Mouse (Mus musculus): ENCODE measurements around the gene Arr3. TPM values are rescaled to one million over a fixed set of nuclear protein-coding genes. Genes with fewer than 3 reads are reported as not detected.
A peak's percentile ranks its signal among the peaks of the same experiment; 100 is the strongest.

Gene Arr3
- not detected for total RNA-seq (2021)

GRCm38 (mm10) chrX:100605314-100605713, at the start of gene Arr3:
TSS of gene Arr3 (plus strand) at chrX:100605497.
- intact Hi-C loops (cut with DNase I) = no loop called here
- DNase-seq = no peak

DNA sequence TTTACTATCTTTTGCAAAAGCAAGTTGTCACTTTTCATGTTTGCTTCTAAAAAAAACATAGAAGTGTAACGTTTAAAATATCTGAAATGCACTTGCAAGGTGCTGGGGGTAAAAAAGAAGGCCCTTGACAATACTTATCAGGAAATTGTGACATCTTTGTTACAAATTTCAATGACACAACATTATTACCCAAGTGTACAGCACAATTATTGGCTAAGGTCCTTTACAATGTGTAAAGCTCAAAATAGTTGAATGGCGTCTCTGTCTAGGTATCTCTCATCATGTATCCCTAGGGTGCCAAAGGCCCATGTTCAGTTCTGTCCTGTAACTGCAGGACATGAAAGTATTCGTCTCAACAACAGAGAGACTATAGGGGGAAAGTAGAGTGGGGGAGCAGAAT, 49.3 kb upstream of the Arr3 start:
- intact Hi-C loops (cut with DNase I) = no loop called here
- DNase-seq = no peak

GRCm38 (mm10) chrX:100565696-100566095, 39.6 kb upstream of the Arr3 start:
- intact Hi-C loops (cut with DNase I) = no loop called here
- DNase-seq = no peak

- DNase-seq = no peak
- intact Hi-C loops (cut with DNase I) = no loop called here
These were observed 33.3 kb upstream of the Arr3 start, which contains the start of gene Awat1 for GRCm38 (mm10) chrX:100571951-100572350. TSS of gene Awat1 (plus strand) at chrX:100572251.

- DNase-seq = no peak
- intact Hi-C loops (cut with DNase I) = no loop called here
These were observed 10.5 kb upstream of the Arr3 start, which contains the start of gene P2ry4 for GRCm38 (mm10) chrX:100594791-100595190. TSS of gene P2ry4 (minus strand) at chrX:100594869.

- peak; percentile 31 for DNase-seq
- intact Hi-C loops (cut with DNase I) = no loop called here
These were observed 7.9 kb upstream of the Arr3 start for GRCm38 (mm10) chrX:100597439-100597838.

GRCm38 (mm10) chrX:100599755-100600154, 5.5 kb upstream of the Arr3 start:
- no peak for DNase-seq
- intact Hi-C loops (cut with DNase I) = no loop called here

DNA sequence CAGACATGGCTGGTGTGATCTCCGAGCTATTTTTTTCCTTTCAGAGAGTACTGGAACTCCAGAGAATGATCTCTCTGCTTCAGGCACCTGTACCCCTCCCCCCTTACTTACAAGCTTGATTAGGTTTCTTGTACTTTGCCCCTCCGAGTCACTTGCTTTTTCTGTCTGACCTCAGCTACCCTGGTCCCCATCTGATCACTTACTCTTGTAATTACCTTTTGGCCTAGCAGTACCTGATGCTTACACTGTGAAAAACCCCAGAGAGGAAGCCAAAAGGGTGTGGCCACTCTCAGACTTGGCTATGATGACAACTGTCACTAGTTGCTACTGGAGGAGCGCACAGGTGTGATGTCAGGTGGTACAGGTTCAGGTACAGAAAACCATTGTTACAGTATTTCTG, 13.2 kb downstream of the Arr3 start:
- no peak for DNase-seq
- intact Hi-C loops (cut with DNase I) = no loop called here

GRCm38 (mm10) chrX:100621366-100621765, 16.1 kb downstream of the Arr3 start:
- no peak for DNase-seq
- intact Hi-C loops (cut with DNase I) = no loop called here

- no peak for DNase-seq
- intact Hi-C loops (cut with DNase I) = no loop called here
These were observed 18.9 kb downstream of the Arr3 start for GRCm38 (mm10) chrX:100624242-100624641.

- intact Hi-C loops (cut with DNase I) = no loop called here
These were observed 19.8 kb downstream of the Arr3 start for GRCm38 (mm10) chrX:100625146-100625545.

DNA sequence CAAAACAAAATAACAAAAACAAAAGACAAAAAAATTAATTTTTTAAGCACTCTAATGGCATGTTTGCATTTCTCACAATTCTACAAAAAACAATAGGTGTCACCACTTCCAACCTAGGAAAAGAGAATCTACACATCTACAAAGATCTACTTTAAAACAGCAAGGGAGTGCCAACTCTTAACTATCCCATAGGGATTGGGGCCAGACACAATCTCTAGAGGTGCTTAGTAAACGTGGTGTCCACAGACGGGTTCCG, 20.2 kb downstream of the Arr3 start, which contains the start of gene Kif4:
TSS of gene Kif4 (plus strand) at position 192 of the 256 bp plus-strand sequence.
- DNase-seq = no peak
- intact Hi-C loops (cut with DNase I) = no loop called here

More at GRCm38 (mm10) chrX:100625146-100625545, 19.8 kb downstream of the Arr3 start:
- no peak for DNase-seq

- DNase-seq = peak; percentile 90
- intact Hi-C loops (cut with DNase I) = no loop called here
These were observed 20.8 kb downstream of the Arr3 start, which contains the start of gene Pdzd11 for GRCm38 (mm10) chrX:100625802-100626793. TSS of gene Pdzd11 (minus strand) at chrX:100626568.

- DNase-seq = no peak
- intact Hi-C loops (cut with DNase I) = no loop called here
These were observed 23.8 kb downstream of the Arr3 start for GRCm38 (mm10) chrX:100629076-100629475.

DNA sequence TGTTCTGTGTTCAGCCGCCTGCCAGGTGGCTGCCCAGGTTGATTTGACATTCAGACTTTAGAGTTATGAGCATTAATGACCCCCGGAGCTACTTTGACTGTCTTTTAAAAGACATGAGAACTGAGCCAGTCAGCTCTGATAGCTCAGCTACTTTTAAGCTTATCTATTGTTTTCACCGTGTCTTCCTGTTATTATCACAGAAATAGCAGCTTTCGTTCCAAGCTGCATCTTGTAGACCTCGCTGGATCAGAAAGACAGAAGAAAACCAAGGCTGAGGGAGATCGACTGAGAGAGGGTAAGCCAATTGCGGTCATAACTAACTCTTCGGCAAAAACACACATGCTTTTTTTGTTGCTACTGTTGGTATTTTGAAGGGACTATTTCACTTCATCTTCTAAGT, 33.2 kb downstream of the Arr3 start:
- intact Hi-C loops (cut with DNase I) = no loop called here
- no peak for DNase-seq

GRCm38 (mm10) chrX:100652848-100653247, 47.6 kb downstream of the Arr3 start:
- DNase-seq = no peak
- intact Hi-C loops (cut with DNase I) = no loop called here

GRCm38 (mm10) chrX:100664825-100665224, 59.5 kb downstream of the Arr3 start:
- intact Hi-C loops (cut with DNase I) = no loop called here
- no peak for DNase-seq

Other genes starting within 250 kb of the Arr3 start
- not detected for gene Otud6a, start 176.5 kb upstream of the Arr3 start, total RNA-seq (2021)
- gene Awat2, start 162.8 kb upstream of the Arr3 start, total RNA-seq (2021) = not detected
- 10 to 100 TPM; 36.9 to 41.0 TPM for gene Igbp1, start 111.2 kb upstream of the Arr3 start, total RNA-seq (2021)
- gene Dgat2l6, start 80.7 kb upstream of the Arr3 start, total RNA-seq (2021) = not detected
- gene Awat1, start 33.2 kb upstream of the Arr3 start, total RNA-seq (2021) = not detected
- gene P2ry4, start 10.6 kb upstream of the Arr3 start, total RNA-seq (2021) = not detected
- gene Kif4, start 20.2 kb downstream of the Arr3 start, total RNA-seq (2021) = 1 to 10 TPM; 4.8 to 7.6 TPM
- 10 to 100 TPM; 28.8 to 30.3 TPM for gene Pdzd11, start 21.1 kb downstream of the Arr3 start, total RNA-seq (2021)
- gene Gdpd2, start 124.4 kb downstream of the Arr3 start, total RNA-seq (2021) = 10 to 100 TPM; 13.5 to 16.3 TPM
- gene Dlg3, start 162.2 kb downstream of the Arr3 start, total RNA-seq (2021) = 10 to 100 TPM; 91.0 to 98.1 TPM

Measured in left cerebral cortex, postnatal 4 days (tissue).